Mouse (Mus musculus): ENCODE measurements around the gene Iqsec3. TPM values are rescaled to one million over a fixed set of nuclear protein-coding genes. Genes with fewer than 3 reads are reported as not detected.

Gene Iqsec3
- polyA plus RNA-seq, 1 experiment from 2014 or later: 11.0 TPM

DNA sequence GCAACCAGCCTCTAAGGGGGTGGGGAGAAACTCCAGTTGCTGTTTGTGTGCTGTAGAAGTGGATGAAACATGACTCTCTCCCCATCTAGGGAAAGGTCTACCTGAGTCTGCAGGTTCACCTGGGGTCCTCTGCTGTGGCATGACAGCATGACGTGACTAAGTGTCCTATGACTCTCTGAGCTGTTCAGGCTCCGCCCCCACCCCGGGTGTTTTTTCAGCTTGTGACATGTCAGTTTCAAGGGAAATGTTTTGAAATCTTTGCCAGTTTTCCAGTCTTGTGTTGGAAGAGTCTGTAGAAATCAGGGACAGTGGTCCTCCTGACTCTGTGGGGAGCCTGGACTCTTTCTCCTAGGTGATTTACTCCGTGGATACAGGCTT lies 135.0 kb downstream of the Iqsec3 start:
- H3K36me3 ChIP-seq (ENCODE audit: control insufficient read depth, insufficient read depth, low read length): no peaks in the 10 kb centered on the region
- no peaks in the 10 kb centered on the region; the same call in 1 of the 2 replicates for H3K27me3 ChIP-seq (ENCODE audit: control insufficient read depth, insufficient read depth, low read depth, low read length)
- no peak for ATAC-seq
- 55% methylated on average over 4 of the region's 4 CpGs for WGBS
- H3K9ac ChIP-seq (ENCODE audit: low read depth, low read length): no peak overlapping the region
- no peaks in the 10 kb centered on the region for H3K9me3 ChIP-seq (replicated peaks; ENCODE audit: control insufficient read depth, low read length, poor library complexity, severe bottlenecking)
- H3K4me1 ChIP-seq (ENCODE audit: control insufficient read depth, insufficient read depth, low read length): no peaks in the 10 kb centered on the region
- H3K4me2 ChIP-seq (ENCODE audit: low read length): no peak overlapping the region
- H3K27ac ChIP-seq (ENCODE audit: low read length): no peak overlapping the region
- H3K4me3 ChIP-seq (ENCODE audit: low read depth, low read length): no peak overlapping the region

DNA sequence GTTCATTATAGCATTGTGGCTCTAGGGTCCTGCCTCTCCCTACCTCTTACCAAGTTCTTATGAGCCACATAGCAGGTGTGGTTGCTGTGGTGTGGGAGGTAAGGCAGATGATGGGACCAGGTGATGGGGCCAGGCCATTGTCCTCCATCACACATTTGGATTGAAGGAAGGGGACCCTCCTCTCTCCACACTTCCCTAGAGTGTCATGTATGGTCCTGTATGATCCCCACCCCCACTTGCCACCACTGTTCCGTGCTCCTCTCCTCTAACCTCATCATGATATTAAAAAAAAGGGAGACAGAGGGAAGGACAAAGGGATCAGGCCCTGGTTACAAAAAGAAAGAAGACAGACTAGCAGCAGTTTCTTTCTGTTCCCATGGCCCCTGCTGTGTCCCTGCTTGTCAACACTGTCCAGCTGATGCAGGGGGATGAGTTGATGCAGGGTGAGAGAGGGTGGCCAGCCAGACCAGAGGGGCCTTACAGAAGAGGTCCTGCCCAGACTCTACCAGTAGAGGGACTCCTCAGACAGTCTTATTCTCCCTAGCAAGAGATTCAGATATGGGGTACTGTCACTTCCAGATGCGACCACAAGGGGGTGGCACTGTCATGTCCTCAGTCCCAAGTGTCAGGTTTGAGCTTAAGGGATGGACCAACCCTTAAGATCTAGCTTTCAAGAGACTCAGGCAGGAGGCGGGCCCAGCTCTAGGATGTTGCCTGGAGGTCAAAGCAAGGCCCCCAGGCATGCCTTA lies 135.5 kb downstream of the Iqsec3 start:
- H3K4me1 ChIP-seq (ENCODE audit: control insufficient read depth, insufficient read depth, low read length): no peaks in the 10 kb centered on the region
- no peaks in the 10 kb centered on the region for H3K36me3 ChIP-seq (ENCODE audit: control insufficient read depth, insufficient read depth, low read length)
- H3K9me3 ChIP-seq (replicated peaks; ENCODE audit: control insufficient read depth, low read length, poor library complexity, severe bottlenecking): no peaks in the 10 kb centered on the region
- H3K27me3 ChIP-seq (ENCODE audit: control insufficient read depth, insufficient read depth, low read depth, low read length): no peaks in the 10 kb centered on the region; the same call in 1 of the 2 replicates
- H3K4me3 ChIP-seq (ENCODE audit: low read depth, low read length): no peak overlapping the region
- H3K27ac ChIP-seq (ENCODE audit: low read length): no peak overlapping the region
- H3K4me2 ChIP-seq (ENCODE audit: low read length): no peak overlapping the region
- no peak overlapping the region for H3K9ac ChIP-seq (ENCODE audit: low read depth, low read length)
- ATAC-seq: peak; percentile 78
- 18% methylated on average over 3 of the region's 3 CpGs for WGBS

DNA sequence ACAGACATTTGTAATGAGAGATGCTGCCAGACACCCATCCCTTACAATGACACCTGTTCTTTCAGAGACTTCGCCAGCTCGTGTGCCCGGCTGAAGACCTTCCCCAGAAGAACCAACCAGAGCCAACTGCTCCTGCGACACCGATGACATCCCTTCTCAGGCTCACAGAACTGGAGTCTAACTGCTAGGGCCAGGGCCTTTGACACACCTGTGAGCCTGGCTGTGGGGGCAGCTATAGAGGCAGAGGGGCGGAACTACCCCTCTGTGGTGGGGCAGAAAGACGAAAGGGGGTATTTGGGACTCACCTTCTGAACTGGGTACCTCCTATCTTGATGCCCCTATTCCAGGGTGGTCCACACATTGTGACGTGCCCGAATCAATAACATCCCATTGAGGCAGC lies 136.2 kb downstream of the Iqsec3 start:
- 93% methylated on average over 9 of the region's 9 CpGs for WGBS

DNA sequence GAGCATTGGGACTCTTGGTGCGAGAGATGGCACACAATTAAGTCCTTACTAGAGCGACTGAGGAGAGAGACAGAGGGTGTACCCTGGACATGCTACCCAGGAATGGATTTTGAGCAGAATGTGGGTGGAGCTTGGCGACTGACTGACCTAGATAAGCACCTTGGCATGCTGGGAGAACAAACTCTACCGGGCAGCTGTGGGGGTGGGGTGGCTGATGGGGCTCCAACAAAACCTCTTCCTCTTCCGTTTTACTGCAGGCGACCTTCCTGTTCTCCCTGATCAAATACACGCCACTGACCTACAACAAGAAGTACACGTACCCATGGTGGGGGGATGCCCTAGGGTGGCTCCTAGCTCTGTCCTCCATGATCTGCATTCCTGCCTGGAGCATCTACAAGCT lies 136.9 kb downstream of the Iqsec3 start:
- no peaks in the 10 kb centered on the region for H3K4me1 ChIP-seq (ENCODE audit: control insufficient read depth, insufficient read depth, low read length)
- H3K9me3 ChIP-seq (replicated peaks; ENCODE audit: control insufficient read depth, low read length, poor library complexity, severe bottlenecking): no peaks in the 10 kb centered on the region
- WGBS: 86% methylated on average over 8 of the region's 8 CpGs
- no peak overlapping the region for H3K4me2 ChIP-seq (ENCODE audit: low read length)
- H3K27ac ChIP-seq (ENCODE audit: low read length): no peak overlapping the region
- H3K27me3 ChIP-seq (ENCODE audit: control insufficient read depth, insufficient read depth, low read depth, low read length): no peaks in the 10 kb centered on the region; the same call in 1 of the 2 replicates
- no peak overlapping the region for H3K4me3 ChIP-seq (ENCODE audit: low read depth, low read length)
- H3K9ac ChIP-seq (ENCODE audit: low read depth, low read length): no peak overlapping the region
- no peak for ATAC-seq
- H3K36me3 ChIP-seq (ENCODE audit: control insufficient read depth, insufficient read depth, low read length): no peaks in the 10 kb centered on the region

More for the DNA sequence above, 136.2 kb downstream of the Iqsec3 start:
- Histone ChIP-seq H3K4me2 (ENCODE audit: low read length) (no peak overlapping the region), H3K9ac (ENCODE audit: low read depth, low read length) (no peak overlapping the region), H3K4me3 (ENCODE audit: low read depth, low read length) (no peak overlapping the region), H3K4me1 (ENCODE audit: control insufficient read depth, insufficient read depth, low read length) (no peaks in the 10 kb centered on the region), H3K9me3 (replicated peaks; ENCODE audit: control insufficient read depth, low read length, poor library complexity, severe bottlenecking) (no peaks in the 10 kb centered on the region), H3K36me3 (ENCODE audit: control insufficient read depth, insufficient read depth, low read length) (no peaks in the 10 kb centered on the region), H3K27ac (ENCODE audit: low read length) (no peak overlapping the region), H3K27me3 (ENCODE audit: control insufficient read depth, insufficient read depth, low read depth, low read length) (no peaks in the 10 kb centered on the region; the same call in 1 of the 2 replicates)
- ATAC-seq: no peak

DNA sequence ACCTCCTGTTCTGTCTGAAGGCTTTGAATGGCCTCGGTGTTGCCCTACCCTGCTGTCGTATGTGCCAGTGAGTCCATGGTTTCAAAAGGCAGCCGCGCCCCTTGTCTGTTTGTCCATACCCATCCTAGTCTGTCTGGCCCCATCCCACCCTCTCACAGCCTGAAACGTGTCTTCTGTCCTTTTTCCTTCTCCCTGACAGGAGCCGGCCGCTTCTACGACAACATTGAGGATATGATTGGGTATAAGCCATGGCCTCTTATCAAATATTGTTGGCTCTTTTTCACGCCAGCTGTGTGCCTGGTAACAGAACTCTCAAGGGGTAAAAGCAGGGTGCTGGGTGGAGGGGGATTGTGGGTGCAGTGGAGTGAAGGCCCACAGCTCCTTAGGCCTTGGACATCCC lies 137.6 kb downstream of the Iqsec3 start:
- Histone ChIP-seq H3K9me3 (replicated peaks; ENCODE audit: control insufficient read depth, low read length, poor library complexity, severe bottlenecking) (no peaks in the 10 kb centered on the region), H3K27ac (ENCODE audit: low read length) (no peak overlapping the region), H3K4me3 (ENCODE audit: low read depth, low read length) (no peak overlapping the region), H3K4me1 (ENCODE audit: control insufficient read depth, insufficient read depth, low read length) (no peaks in the 10 kb centered on the region), H3K27me3 (ENCODE audit: control insufficient read depth, insufficient read depth, low read depth, low read length) (no peaks in the 10 kb centered on the region; the same call in 1 of the 2 replicates), H3K9ac (ENCODE audit: low read depth, low read length) (no peak overlapping the region), H3K36me3 (ENCODE audit: control insufficient read depth, insufficient read depth, low read length) (no peaks in the 10 kb centered on the region), H3K4me2 (ENCODE audit: low read length) (no peak overlapping the region)
- 92% methylated on average over 9 of the region's 9 CpGs for WGBS
- no peak for ATAC-seq

DNA sequence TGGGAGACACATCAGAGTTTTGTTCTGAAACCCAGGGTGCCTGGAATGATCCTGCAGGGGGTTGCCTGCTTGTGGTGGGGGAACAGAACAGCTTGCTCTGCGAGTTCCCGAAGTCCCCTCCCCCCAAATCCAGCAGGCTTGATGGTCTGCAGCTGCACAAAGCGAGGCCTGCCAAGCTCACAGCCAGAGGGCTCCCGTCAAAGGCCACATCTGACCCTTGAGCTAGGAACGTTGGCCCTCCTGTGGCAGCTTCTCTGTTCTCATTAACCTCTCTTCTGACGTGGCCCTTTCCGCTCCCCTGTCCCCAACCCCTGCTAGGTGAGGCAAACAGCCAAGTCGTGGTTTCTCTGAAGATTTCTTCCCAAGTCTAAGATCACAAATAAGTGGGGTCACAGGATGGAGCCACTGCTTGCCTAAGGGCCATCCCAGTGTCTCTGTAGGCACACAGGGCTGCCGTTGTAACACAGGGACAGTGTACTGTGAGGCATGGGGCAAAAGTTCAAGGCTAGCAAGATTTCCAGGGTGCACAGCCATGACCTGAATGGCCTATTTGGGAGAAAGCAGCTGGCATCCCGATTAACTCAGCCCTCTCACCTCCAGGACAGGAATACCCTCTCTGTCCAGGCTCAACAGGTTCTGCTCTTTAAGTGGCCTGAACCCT lies 143.5 kb downstream of the Iqsec3 start:
- Histone ChIP-seq H3K4me1 (ENCODE audit: control insufficient read depth, insufficient read depth, low read length) (peaks cover 5% of the 10 kb centered on the region; the same call in 1 of the 2 replicates), H3K9ac (ENCODE audit: low read depth, low read length) (no peak overlapping the region), H3K27me3 (ENCODE audit: control insufficient read depth, insufficient read depth, low read depth, low read length) (no peaks in the 10 kb centered on the region), H3K4me3 (ENCODE audit: low read depth, low read length) (no peak overlapping the region), H3K9me3 (replicated peaks; ENCODE audit: control insufficient read depth, low read length, poor library complexity, severe bottlenecking) (no peaks in the 10 kb centered on the region), H3K36me3 (ENCODE audit: control insufficient read depth, insufficient read depth, low read length) (no peaks in the 10 kb centered on the region), H3K4me2 (ENCODE audit: low read length) (no peak overlapping the region), H3K27ac (ENCODE audit: low read length) (no peak overlapping the region)
- ATAC-seq: peak; percentile 41; the same call in 1 of the 2 replicates
- 7% methylated on average over 10 of the region's 10 CpGs for WGBS

DNA sequence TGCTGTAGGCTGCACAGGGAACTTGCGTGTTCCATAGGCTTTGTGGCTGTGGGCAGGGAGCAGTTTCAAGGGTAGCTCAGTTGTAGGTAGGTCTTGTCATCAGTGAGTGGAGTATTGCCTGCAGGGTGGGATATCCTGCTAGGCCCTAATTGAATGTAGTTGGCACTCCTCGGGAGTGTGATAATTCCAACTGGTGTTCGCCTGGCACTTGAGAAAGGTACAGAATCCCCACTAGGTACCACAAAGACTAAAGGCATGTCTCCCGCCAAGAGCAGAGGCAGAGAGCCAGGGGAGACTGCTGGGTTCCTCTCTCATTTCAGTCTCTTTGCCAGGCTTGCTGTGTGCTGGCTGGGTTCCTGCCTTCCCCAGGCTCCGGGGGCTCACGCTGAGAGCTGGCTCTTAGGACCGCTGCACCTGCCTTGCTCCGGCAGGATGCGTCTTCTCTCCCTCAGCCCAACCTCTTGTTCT lies 145.0 kb downstream of the Iqsec3 start:
- H3K9ac ChIP-seq (ENCODE audit: low read depth, low read length): no peak overlapping the region
- H3K4me1 ChIP-seq (ENCODE audit: control insufficient read depth, insufficient read depth, low read length): peaks cover 5% of the 10 kb centered on the region; the same call in 1 of the 2 replicates
- no peaks in the 10 kb centered on the region for H3K36me3 ChIP-seq (ENCODE audit: control insufficient read depth, insufficient read depth, low read length)
- no peak overlapping the region for H3K27ac ChIP-seq (ENCODE audit: low read length)
- H3K9me3 ChIP-seq (replicated peaks; ENCODE audit: control insufficient read depth, low read length, poor library complexity, severe bottlenecking): no peaks in the 10 kb centered on the region
- WGBS: 48% methylated on average over 9 of the region's 9 CpGs
- no peak overlapping the region for H3K4me3 ChIP-seq (ENCODE audit: low read depth, low read length)
- no peak overlapping the region for H3K4me2 ChIP-seq (ENCODE audit: low read length)
- no peaks in the 10 kb centered on the region for H3K27me3 ChIP-seq (ENCODE audit: control insufficient read depth, insufficient read depth, low read depth, low read length)
- ATAC-seq: no peak

DNA sequence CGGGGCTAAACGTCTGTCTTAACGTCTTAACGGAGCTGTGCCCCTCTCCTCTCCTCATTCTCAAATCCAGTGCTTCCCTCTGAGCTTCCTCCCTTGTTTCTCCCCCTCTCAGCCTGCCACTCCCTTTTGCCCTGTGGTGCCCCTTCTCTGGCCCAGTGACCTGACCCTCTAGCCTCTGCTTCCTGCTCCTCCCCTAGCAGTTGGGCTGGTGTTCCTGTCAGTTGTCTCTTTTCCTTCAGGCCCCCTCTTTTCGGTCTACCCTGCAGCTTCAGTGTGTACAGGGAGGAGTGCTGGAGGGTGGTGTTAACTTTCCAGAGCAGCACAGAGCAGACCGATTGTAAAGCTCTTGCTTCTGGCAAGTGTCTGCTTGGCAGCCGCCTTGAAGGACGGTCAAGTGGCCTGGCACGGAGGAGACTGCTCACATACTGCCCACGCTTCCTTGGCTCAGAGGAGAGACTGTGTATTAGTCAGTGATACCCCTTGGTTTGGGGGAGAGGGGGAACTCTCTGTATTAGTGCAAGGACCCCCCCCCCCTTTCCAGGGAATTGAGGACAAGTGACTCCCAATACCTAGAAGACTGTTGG lies 146.9 kb downstream of the Iqsec3 start:
- Histone ChIP-seq H3K36me3 (ENCODE audit: control insufficient read depth, insufficient read depth, low read length) (no peaks in the 10 kb centered on the region), H3K4me2 (ENCODE audit: low read length) (no peak overlapping the region), H3K4me3 (ENCODE audit: low read depth, low read length) (no peak overlapping the region), H3K4me1 (ENCODE audit: control insufficient read depth, insufficient read depth, low read length) (peaks cover 5% of the 10 kb centered on the region; the same call in 1 of the 2 replicates), H3K9me3 (replicated peaks; ENCODE audit: control insufficient read depth, low read length, poor library complexity, severe bottlenecking) (no peaks in the 10 kb centered on the region), H3K27ac (ENCODE audit: low read length) (no peak overlapping the region), H3K9ac (ENCODE audit: low read depth, low read length) (no peak overlapping the region), H3K27me3 (ENCODE audit: control insufficient read depth, insufficient read depth, low read depth, low read length) (no peaks in the 10 kb centered on the region)
- WGBS: 73% methylated on average over 10 of the region's 10 CpGs
- no peak for ATAC-seq

DNA sequence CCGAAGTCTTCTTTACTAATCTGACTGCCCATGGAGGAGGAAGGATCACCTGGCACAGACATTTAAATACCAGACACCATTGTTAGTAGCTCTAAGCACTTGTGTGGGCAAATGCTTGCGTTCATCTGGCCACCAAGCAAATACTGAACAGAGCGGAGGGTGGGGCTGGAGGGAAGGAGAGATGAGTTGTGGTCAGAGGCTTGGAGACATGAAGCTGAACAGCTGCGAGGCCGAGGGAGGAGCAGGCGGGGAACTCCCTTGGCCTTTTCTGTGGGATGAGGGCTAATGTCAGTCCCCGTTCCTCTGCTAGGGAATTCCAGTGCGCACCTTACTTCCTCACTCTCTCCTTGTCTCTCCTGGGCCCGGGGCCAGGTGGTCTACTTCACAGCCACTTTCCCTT lies 147.7 kb downstream of the Iqsec3 start:
- ATAC-seq: no peak

More for the DNA sequence above, 147.7 kb downstream of the Iqsec3 start:
- H3K4me3 ChIP-seq (ENCODE audit: low read depth, low read length): no peak overlapping the region
- no peaks in the 10 kb centered on the region for H3K9me3 ChIP-seq (replicated peaks; ENCODE audit: control insufficient read depth, low read length, poor library complexity, severe bottlenecking)
- no peak overlapping the region for H3K27ac ChIP-seq (ENCODE audit: low read length)
- no peaks in the 10 kb centered on the region for H3K27me3 ChIP-seq (ENCODE audit: control insufficient read depth, insufficient read depth, low read depth, low read length)
- no peaks in the 10 kb centered on the region for H3K36me3 ChIP-seq (ENCODE audit: control insufficient read depth, insufficient read depth, low read length)
- no peak overlapping the region for H3K4me2 ChIP-seq (ENCODE audit: low read length)
- H3K4me1 ChIP-seq (ENCODE audit: control insufficient read depth, insufficient read depth, low read length): peaks cover 5% of the 10 kb centered on the region; the same call in 1 of the 2 replicates
- 85% methylated on average over 8 of the region's 9 CpGs for WGBS
- no peak overlapping the region for H3K9ac ChIP-seq (ENCODE audit: low read depth, low read length)
